Mouse (Mus musculus): ENCODE data around the gene A130010J15Rik. TPM values are rescaled to one million over a fixed set of nuclear protein-coding genes. Genes with fewer than 3 reads are reported as not detected.

The A130010J15Rik gene
- polyA plus RNA-seq, 1 experiment from 2014 or later = 16.6 TPM

Other genes starting within 250 kb of the A130010J15Rik start
- 3.6 and 5.2 TPM in 2 replicates for gene Syt14, start 132.3 kb upstream of the A130010J15Rik start, polyA plus RNA-seq (2014; fragmentation: Nextera tagmentation; extraction: Ambion mirVana)
- 10.6 and 10.9 TPM in 2 replicates for gene Diexf, start 37.8 kb upstream of the A130010J15Rik start, polyA plus RNA-seq (2014; fragmentation: Nextera tagmentation; extraction: Ambion mirVana)
- 56.6 and 61.0 TPM in 2 replicates for gene Irf6, start 14.9 kb upstream of the A130010J15Rik start, polyA plus RNA-seq (2014; fragmentation: Nextera tagmentation; extraction: Ambion mirVana)
- 1.4 and 2.8 TPM in 2 replicates for gene Traf3ip3, start 33.7 kb downstream of the A130010J15Rik start, polyA plus RNA-seq (2014; fragmentation: Nextera tagmentation; extraction: Ambion mirVana)
- 9.7 and 13.7 TPM in 2 replicates for gene Lamb3, start 39.7 kb downstream of the A130010J15Rik start, polyA plus RNA-seq (2014; fragmentation: Nextera tagmentation; extraction: Ambion mirVana)
- 0.62 and 1.2 TPM in 2 replicates for gene Hsd11b1, start 96.0 kb downstream of the A130010J15Rik start, polyA plus RNA-seq (2014; fragmentation: Nextera tagmentation; extraction: Ambion mirVana)
- gene G0s2, start 105.2 kb downstream of the A130010J15Rik start, polyA plus RNA-seq (2014; fragmentation: Nextera tagmentation; extraction: Ambion mirVana) = 26.4 and 26.5 TPM in 2 replicates
- gene Camk1g, start 202.3 kb downstream of the A130010J15Rik start, polyA plus RNA-seq (2014; fragmentation: Nextera tagmentation; extraction: Ambion mirVana) = 7.6 and 10.5 TPM in 2 replicates

All from stomach, embryonic 14.5 days (tissue).